Mouse (Mus musculus) myocyte (in vitro differentiated cells): ENCODE data around the gene Ap2a1.

Experiments used
- E2F4 ChIP-seq: IDR thresholded peaks from one replicate; pipeline ENCODE4 v1.6.1; 2011; ENCODE audit warnings: mild to moderate bottlenecking, control low read depth, moderate library complexity; ENCODE audit not compliant: insufficient read depth
- MAX ChIP-seq: IDR thresholded peaks from one replicate; pipeline ENCODE4 v1.6.1; 2011; ENCODE audit warnings: low read depth, mild to moderate bottlenecking, control low read depth
- MYOG ChIP-seq, 3 experiments: IDR thresholded peaks; one replicate each; pipeline ENCODE4 v1.6.1; 2011; ENCODE audit warnings: control low read depth in 2 of 3, low read depth in 2 of 3, mild to moderate bottlenecking in 2 of 3; ENCODE audit not compliant: insufficient read length in 2 of 3, control insufficient read depth in 1 of 3, insufficient read depth in 1 of 3
- POLR2A ChIP-seq: IDR thresholded peaks from one replicate; pipeline ENCODE4 v1.6.1; 2011; ENCODE audit warnings: low read depth, mild to moderate bottlenecking, control low read depth, moderate library complexity; ENCODE audit not compliant: insufficient read length
- POLR2AphosphoS2 ChIP-seq: IDR thresholded peaks from one replicate; pipeline ENCODE4 v1.6.1; 2011; ENCODE audit warnings: low read depth, control low read depth; ENCODE audit not compliant: insufficient read length
- REST ChIP-seq: IDR thresholded peaks from one replicate; pipeline ENCODE4 v1.6.1; 2011; ENCODE audit warnings: mild to moderate bottlenecking, control low read depth, moderate library complexity; ENCODE audit not compliant: insufficient read depth, insufficient read length
- SRF ChIP-seq: IDR thresholded peaks from one replicate; pipeline ENCODE4 v1.6.1; 2011; ENCODE audit warnings: low read depth; ENCODE audit not compliant: control insufficient read depth, insufficient read length
- USF1 ChIP-seq: IDR thresholded peaks from one replicate; pipeline ENCODE4 v1.6.1; 2011; ENCODE audit warnings: low read depth, mild to moderate bottlenecking, control low read depth, moderate library complexity

DNA sequence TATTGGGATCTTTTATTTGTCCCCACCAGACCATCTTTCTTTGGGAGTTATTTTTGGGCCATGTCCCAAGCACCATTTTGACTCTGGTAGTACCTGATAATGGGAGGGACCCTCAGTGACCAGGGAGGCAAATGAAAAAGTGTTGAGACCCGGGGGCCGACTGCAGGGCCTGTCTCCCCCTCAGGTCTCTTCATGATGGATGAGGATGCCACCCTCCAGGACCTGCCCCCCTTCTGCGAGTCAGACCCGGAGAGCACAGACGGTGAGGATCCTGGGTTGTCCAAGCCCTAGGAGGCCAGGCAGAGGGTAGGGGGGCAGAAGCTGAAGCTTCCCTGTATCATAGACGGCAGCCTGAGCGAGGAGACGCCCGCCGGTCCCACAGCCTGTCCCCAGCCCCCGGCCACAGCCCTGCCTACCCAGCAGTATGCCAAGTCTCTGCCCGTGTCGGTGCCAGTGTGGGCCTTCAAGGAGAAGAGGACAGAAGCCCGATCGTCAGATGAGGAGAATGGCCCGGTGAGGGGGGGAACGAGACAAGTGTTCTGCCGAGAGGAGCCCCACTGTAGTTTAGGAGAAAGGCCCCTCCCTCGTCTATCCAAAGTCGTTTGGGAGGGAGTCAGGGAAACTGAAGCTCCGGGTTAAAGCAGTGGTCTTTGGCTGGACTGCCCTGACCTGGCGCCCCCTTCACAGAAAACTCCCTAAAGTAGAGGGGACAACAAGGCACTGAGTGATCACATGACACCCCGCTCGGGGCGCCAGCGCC is 75.5 kb downstream of the Ap2a1 start:
- TF ChIP-seq POLR2A = no peak
- no peak for TF ChIP-seq POLR2AphosphoS2
- TF ChIP-seq REST = no peak
- TF ChIP-seq USF1 = peak; percentile 34
- no peak for TF ChIP-seq SRF
- TF ChIP-seq MAX = no peak
- no peak for TF ChIP-seq E2F4
- TF ChIP-seq MYOG (IDR thresholded peaks at IDR 0.05; ENCODE audit: control insufficient read depth in 1 of 3, insufficient read depth in 1 of 3, insufficient read length in 2 of 3, low read depth in 2 of 3) = no peak
